Mouse (Mus musculus) liver, adult 2 months (tissue): Measurements from ENCODE around the gene Arhgap31. TPM values are rescaled to one million over a fixed set of nuclear protein-coding genes. Genes with fewer than 3 reads are reported as not detected.

Experiments
- DNase-seq: peaks from one replicate; pipeline ENCODE4 v3.0.0-alpha.2; 2011; ENCODE audit warnings: low read depth, low spot score; ENCODE audit errors: extremely low read depth
- H3K27ac ChIP-seq: fragments of 200-500 bp; replicated peaks from 2 replicates; pipeline ENCODE4 v1.5.1; 2012; ENCODE audit warnings: low read depth, mild to moderate bottlenecking, control low read depth, inconsistent platforms, low read length; ENCODE audit not compliant: insufficient read depth
- H3K27me3 ChIP-seq: fragments of 200-500 bp; 2 replicates; pipeline ENCODE4 v1.6.1; 2012; ENCODE audit warnings: mild to moderate bottlenecking, moderate library complexity, low read length, inconsistent platforms; ENCODE audit not compliant: control insufficient read depth, insufficient read depth
- H3K36me3 ChIP-seq: fragments of 200-500 bp; 2 replicates; pipeline ENCODE4 v1.6.1; 2012; ENCODE audit warnings: low read length, inconsistent platforms; ENCODE audit not compliant: control insufficient read depth, insufficient read depth
- H3K4me1 ChIP-seq: fragments of 200-500 bp; 2 replicates; pipeline ENCODE4 v1.6.1; 2011; ENCODE audit warnings: low read length; ENCODE audit not compliant: control insufficient read depth, insufficient read depth
- H3K4me3 ChIP-seq: fragments of 200-500 bp; 2 replicates; pipeline ENCODE4 v1.5.1; 2011; ENCODE audit warnings: low read depth, mild to moderate bottlenecking, control low read depth, low read length, moderate library complexity; ENCODE audit not compliant: insufficient read depth
- H3K79me2 ChIP-seq: fragments of 200-500 bp; 2 replicates; pipeline ENCODE4 v1.6.1; 2012; ENCODE audit warnings: inconsistent platforms, mild to moderate bottlenecking, low read length, moderate library complexity; ENCODE audit not compliant: control insufficient read depth, insufficient read depth
- H3K9ac ChIP-seq: fragments of 200-500 bp; 2 replicates; pipeline ENCODE4 v1.6.1; 2012; ENCODE audit warnings: low read depth, mild to moderate bottlenecking, control low read depth, inconsistent platforms, low read length
- CTCF ChIP-seq: fragments of 200-500 bp; IDR thresholded peaks from 2 replicates; pipeline ENCODE4 v1.5.1; 2011; ENCODE audit warnings: low read depth, low read length, control low read depth
- POLR2A ChIP-seq: fragments of 200-500 bp; IDR thresholded peaks from 2 replicates; pipeline ENCODE4 v1.6.1; 2011; ENCODE audit warnings: low read length, control low read depth; ENCODE audit not compliant: insufficient read depth; ENCODE audit errors: extremely low read depth
- WGBS: fragments of 180-500 bp; shearing (Covaris S2); methylation state at CpG from one replicate; pipeline ENCODE4 v1.1.7; 2018; 5-methylcytosine and 5-hydroxymethylcytosine counted together
- polyA plus RNA-seq: library from polyadenylated mRNA; depleted of rRNA; stranded (reverse); fragments of >200 nt; gene quantifications from 2 replicates; pipeline ENCODE4 v1.2.3, GENCODE M21; 2012
- total RNA-seq: library from RNA; depleted of rRNA; stranded (reverse); fragments of >200 nt; gene quantifications from 2 replicates; pipeline ENCODE4 v1.2.3, GENCODE M21; 2014

The Arhgap31 gene
- total and polyA plus RNA-seq, 2 experiments: 1.4 to 3.0 TPM

DNA sequence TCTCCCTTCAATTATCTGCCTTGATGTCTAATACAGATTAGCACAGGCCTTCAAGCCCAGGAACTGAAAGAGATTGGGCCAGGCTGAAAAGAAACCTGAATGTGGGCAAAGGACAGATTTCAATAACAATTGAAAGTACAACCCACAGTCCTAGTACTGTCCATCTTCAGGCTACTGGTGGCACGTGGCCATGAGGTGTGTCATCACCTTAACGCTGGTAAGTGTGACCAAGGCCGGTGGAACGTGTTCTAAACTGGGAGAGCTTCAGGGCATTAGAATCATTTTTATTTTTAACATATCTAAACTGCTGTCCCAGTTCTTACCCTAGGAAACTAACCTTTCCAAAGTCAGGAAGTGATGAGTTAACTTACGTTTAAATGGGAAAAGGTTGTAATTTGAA is 125.9 kb downstream of the Arhgap31 start:
- Histone ChIP-seq H3K36me3 (peaks cover 71% of the 10 kb centered on the region), H3K4me1 (no peaks in the 10 kb centered on the region)
- WGBS: 87% methylated on average over 5 of the region's 5 CpGs

DNA sequence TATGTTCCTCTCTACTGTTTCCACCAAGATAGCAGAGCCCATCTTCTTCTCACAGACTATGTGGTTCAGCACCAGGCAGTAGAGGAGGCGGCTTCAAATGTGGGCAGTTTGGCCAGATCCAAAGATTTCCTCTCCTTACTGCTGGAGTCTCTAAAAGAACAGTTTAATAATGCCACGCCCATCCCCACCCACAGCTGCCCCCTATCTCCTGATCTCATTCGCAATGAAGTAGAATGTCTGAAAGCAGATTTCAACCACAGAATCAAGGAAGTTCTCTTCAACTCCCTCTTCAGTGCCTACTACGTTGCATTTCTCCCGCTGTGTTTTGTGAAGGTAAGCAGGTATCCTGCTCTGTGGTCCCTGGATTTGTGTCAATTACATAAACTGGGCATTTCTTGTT is 127.9 kb downstream of the Arhgap31 start:
- Histone ChIP-seq H3K36me3 (peaks cover 79% of the 10 kb centered on the region), H3K9ac (no peak overlapping the region), H3K27ac (no peak overlapping the region), H3K4me1 (no peaks in the 10 kb centered on the region), H3K79me2 (no peaks in the 10 kb centered on the region), H3K4me3 (no peak overlapping the region), H3K27me3 (no peaks in the 10 kb centered on the region)
- no peak for DNase-seq
- TF ChIP-seq CTCF (no peak), POLR2A (no peak)
- 89% methylated on average over 5 of the region's 5 CpGs for WGBS

More for the DNA sequence above, 125.9 kb downstream of the Arhgap31 start:
- Histone ChIP-seq H3K79me2 (no peaks in the 10 kb centered on the region), H3K9ac (no peak overlapping the region), H3K27ac (no peak overlapping the region), H3K27me3 (no peaks in the 10 kb centered on the region), H3K4me3 (no peak overlapping the region)
- TF ChIP-seq CTCF: no peak
- TF ChIP-seq POLR2A: no peak
- no peak for DNase-seq

DNA sequence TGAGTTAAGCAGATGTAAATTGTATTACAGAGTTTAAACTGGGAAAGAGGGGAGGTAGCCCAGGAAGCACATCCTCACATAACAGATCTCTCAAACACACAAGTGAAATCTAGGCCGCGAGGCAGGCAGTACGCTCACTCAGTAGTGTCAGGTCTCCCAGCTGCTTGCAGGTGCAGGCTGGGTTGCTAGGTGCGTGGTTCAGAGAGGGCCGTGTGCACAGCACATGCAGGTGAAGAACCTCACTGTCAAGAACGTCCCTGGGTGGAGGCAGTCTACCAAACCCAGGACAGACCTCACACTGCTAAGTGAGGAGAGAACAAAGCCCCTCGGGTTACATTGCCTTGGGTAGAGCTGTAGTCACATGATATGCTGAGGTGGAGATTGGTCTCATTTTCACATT is 128.3 kb downstream of the Arhgap31 start:
- no peak for DNase-seq
- 86% methylated on average over 7 of the region's 7 CpGs for WGBS
- H3K79me2 ChIP-seq: no peaks in the 10 kb centered on the region
- H3K27me3 ChIP-seq: no peaks in the 10 kb centered on the region
- peaks cover 77% of the 10 kb centered on the region for H3K36me3 ChIP-seq
- H3K27ac ChIP-seq: no peak overlapping the region
- TF ChIP-seq POLR2A: no peak
- TF ChIP-seq CTCF: no peak
- no peak overlapping the region for H3K4me3 ChIP-seq
- H3K9ac ChIP-seq: no peak overlapping the region
- no peaks in the 10 kb centered on the region for H3K4me1 ChIP-seq

DNA sequence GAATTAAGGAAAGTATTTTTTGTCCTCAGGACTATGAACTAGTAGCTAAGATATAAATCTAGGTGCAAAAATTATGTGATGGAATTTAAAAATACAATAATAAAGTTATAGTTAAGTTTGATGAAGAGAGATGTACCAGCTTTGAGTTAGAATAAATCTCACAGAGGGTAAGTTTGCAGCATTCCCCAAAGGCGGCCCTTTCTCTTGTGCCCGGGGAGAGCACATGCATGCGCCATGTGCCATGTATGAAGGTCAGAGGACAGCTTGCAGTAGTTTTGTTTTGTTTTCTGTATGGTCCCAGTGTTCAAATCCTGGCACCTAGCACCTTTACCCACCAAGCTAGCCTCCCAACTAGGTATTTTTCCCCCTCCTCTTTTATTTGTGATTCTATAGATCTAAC is 141.6 kb downstream of the Arhgap31 start:
- TF ChIP-seq CTCF (no peak), POLR2A (no peak)

GRCm38 (mm10) chr16:38568192-38568591 is 144.9 kb downstream of the Arhgap31 start:
- no peak overlapping the region for H3K9ac ChIP-seq
- no peak for DNase-seq
- H3K36me3 ChIP-seq: peaks cover 51% of the 10 kb centered on the region
- H3K27ac ChIP-seq: no peak overlapping the region
- H3K27me3 ChIP-seq: no peaks in the 10 kb centered on the region
- H3K4me3 ChIP-seq: no peak overlapping the region
- H3K79me2 ChIP-seq: peaks cover 24% of the 10 kb centered on the region; the same call in 1 of the 2 replicates
- TF ChIP-seq CTCF (no peak), POLR2A (no peak)
- H3K4me1 ChIP-seq: no peaks in the 10 kb centered on the region
- WGBS: 96% methylated on average over 5 of the region's 5 CpGs

More for the DNA sequence above, 141.6 kb downstream of the Arhgap31 start:
- Histone ChIP-seq H3K27ac (no peak overlapping the region), H3K9ac (no peak overlapping the region), H3K4me1 (no peaks in the 10 kb centered on the region), H3K36me3 (peaks cover 59% of the 10 kb centered on the region), H3K4me3 (no peak overlapping the region), H3K27me3 (no peaks in the 10 kb centered on the region), H3K79me2 (peaks cover 13% of the 10 kb centered on the region; the same call in 1 of the 2 replicates)
- 88% methylated on average over 3 of the region's 3 CpGs for WGBS
- DNase-seq: no peak

DNA sequence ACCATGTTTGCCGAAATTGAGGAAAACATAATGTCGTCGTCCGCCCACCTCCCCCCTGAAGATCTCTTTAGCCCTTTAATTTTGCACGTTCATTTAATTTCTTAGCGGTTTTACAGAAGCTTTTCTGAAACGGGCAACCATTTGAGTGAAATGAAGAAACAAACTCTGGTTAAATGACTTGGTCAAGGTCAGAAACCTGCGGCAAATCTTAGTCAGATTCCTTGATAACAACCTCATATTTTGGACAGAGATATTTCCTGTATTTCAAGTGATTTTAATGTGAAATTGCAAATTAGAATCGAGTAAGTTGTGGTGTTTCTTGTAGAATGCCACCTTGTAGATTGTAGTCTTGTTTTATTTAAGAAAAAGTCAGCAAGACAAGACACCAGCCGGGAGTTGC is 149.6 kb downstream of the Arhgap31 start:
- TF ChIP-seq POLR2A (no peak), CTCF (no peak)
- Histone ChIP-seq H3K4me1 (no peaks in the 10 kb centered on the region), H3K79me2 (peaks cover 18% of the 10 kb centered on the region; the same call in 1 of the 2 replicates), H3K9ac (peak overlapping the region; percentile 32; the same call in 1 of the 2 replicates), H3K36me3 (peaks cover 21% of the 10 kb centered on the region), H3K4me3 (peak overlapping the region; percentile 98), H3K27ac (no peak overlapping the region), H3K27me3 (0 out of 2 replicates have a peak, but pooled peaks cover 2% of the 10 kb centered on the region)
- DNase-seq: peak; percentile 10
- WGBS: 8% methylated on average over 10 of the region's 10 CpGs
